In genomic region chr6:32943651-32944050, GRCm38 (mm10) we compare ENCODE assay signal across 17 mouse cellular contexts.
DNase-seq lines count a peak whose midpoint lies in the region.
"Had no signal": no experiment of that assay in that cellular context is flagged by ENCODE, and none has a peak within 500 bp of the region (broad histone marks: within the 10 kb centered on the region; RNA-seq: fewer than 3 reads in every experiment).

No protein-coding gene starts in this region.

- peak; percentile 58 for DNase-seq in brain, adult 2 months (ENCODE audit: low read depth, low spot score)
- peak; percentile 39 to 52 for DNase-seq in cerebellum, adult 18-20 months
- DNase-seq in cerebellum, adult 9-10 months, result peak; percentile 52
- peak; percentile 20 to 50 for DNase-seq in cerebellum, postnatal 14 days
- DNase-seq in lung, postnatal 4 days, result no peak
- no peak for DNase-seq in MN1 (ENCODE audit: low spot score)
- no peak for DNase-seq in lung, postnatal 14 days
- no peak for DNase-seq in frontal cortex, postnatal 10 days (ENCODE audit: low spot score in 2 of 2)
- DNase-seq: adrenal gland, adult 8-10 months; adrenal gland, postnatal 25 days; forebrain, postnatal 0 days; gastrocnemius, postnatal 10 days; gastrocnemius, postnatal 36 days; heart, adult 2 months; heart, postnatal 14 days; heart, postnatal 4 days; kidney, adult 2 months had no signal

Comparison
In these comparisons a context has a peak if more than half of its experiments do, and no peak if none do; other contexts are left out.
1. DNase-seq: peak in brain, adult 2 months (single experiment), cerebellum, adult 18-20 months (2 of 2), cerebellum, adult 9-10 months (single experiment) and cerebellum, postnatal 14 days (2 of 2); none in lung, postnatal 4 days (0 of 2), MN1 (single experiment), lung, postnatal 14 days (single experiment) and frontal cortex, postnatal 10 days (0 of 2).